Mouse (Mus musculus) neutrophil, adult 5-6 weeks (primary cell): ENCODE results near the gene Elmod3. TPM values are rescaled to one million over a fixed set of nuclear protein-coding genes. Genes with fewer than 3 reads are reported as not detected.

ENCODE experiments used
- ATAC-seq: fragments of 151-379, 151-347 bp; 2 replicates; pipeline ENCODE4 v1.8.0; 2017; ENCODE audit warnings: mild to moderate bottlenecking, moderate TSS enrichment; ENCODE audit not compliant: insufficient number of reproducible peaks, poor library complexity, low FRiP score, severe bottlenecking; ENCODE audit errors: extremely low read depth
- total RNA-seq: library from RNA; stranded (forward); fragments of 200-1000 nt; gene quantifications from 2 replicates; pipeline ENCODE4 v1.2.3, GENCODE M21; 2017

Gene Elmod3
- total RNA-seq = 8.7 and 10.5 TPM in 2 replicates

DNA sequence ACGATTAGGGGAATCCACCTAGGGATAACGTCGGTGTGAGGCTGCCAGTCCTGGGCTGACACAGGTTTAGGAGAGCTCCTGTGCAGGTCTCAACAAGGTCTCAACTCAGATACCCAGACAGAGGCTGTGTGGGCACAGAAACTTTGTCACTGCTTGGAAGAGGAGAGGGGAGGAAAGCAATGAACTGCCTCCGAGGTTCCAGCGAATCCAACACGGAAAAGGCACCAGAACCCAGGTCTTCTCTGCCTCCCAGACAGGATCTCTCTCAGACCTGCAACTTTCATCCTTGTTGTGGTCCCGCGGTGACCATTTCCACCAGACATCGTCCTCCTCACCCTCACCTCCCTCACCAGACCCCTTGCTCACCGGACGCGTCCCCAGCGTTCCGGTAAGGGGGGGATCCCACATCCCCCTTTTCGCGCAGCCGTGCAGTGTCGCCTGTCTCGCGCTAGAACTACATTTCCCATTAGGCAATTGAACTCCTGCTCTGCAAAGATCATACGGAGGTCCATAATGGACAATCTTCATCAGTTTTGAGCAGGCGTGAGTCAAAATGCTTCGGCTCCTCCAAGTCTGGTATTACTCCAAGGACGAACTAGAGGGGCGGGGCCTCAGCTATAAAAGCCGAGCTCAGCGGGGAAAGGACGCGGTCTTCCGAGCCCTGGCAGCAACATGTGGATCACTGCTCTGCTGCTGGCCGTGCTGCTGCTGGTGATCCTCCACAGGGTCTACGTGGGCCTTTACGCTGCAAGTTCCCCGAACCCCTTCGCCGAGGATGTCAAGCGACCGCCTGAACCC is at the start of gene Elmod3, which contains the start of gene Retsat:
Gene Elmod3, minus strand, starts transcription at position 458 of the 798 bp plus-strand sequence.
Gene Retsat, plus strand, starts transcription at position 520 of the 798 bp plus-strand sequence.
- ATAC-seq = peak; percentile 66

DNA sequence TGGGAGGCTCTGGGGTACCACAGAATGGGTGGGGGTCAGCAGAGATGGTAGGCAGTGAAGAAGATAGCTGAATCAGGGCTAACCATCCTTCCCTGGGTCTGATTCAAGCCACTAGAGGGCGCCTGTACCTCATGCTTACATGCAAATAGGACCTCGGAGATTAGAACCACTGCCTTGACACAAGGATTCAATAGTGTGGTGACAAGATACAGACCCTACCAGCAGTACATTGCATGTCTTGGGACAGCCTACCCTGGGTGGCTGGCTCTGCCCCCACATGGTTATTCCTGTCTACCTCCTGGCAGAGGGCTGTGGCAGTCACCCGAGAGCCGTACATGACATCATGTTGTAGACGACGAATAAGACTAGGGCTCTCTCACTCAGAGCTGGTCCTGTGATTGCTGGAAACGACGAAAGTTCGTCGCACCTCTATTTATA is 49.2 kb upstream of the Elmod3 start:
- peak; percentile 30; the same call in 1 of the 2 replicates for ATAC-seq

DNA sequence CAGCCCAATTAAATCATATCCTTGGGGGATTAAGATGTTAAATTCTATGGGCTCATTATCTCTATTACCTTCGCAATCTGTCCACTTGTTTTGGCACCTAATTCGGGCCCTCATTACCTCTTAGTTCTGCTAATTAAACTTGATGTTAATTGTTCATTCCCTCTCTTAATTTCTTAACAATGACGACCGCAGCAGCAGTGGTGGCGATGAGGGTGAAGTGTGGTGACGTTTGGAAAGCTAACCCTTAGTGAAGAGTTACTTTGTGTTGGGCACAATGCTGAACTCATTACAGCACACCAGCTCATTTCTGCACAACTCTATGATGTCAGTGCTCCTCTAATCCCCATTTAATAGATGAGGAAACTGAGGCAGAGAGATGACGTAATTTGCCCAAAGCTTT is 47.2 kb upstream of the Elmod3 start:
- no peak for ATAC-seq

DNA sequence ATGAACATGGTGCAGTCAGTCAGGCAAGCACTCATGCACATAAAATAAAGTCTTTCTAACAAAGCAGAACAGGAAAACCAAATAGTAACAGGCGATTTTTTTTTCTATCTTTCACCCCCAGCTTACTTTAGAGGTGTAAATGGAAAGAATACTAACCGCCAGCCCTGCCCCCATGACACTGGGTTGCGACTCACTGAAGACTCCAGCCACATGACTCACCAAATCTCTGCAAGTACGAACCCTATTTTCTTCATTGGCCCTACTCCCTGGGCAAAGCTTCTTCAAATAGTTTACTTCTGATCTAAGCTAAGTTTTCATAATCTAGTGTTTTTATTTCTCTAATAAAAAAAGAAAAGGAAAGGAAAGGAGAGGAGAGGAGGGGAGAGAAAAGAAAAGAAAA is 46.4 kb upstream of the Elmod3 start:
- no peak for ATAC-seq

DNA sequence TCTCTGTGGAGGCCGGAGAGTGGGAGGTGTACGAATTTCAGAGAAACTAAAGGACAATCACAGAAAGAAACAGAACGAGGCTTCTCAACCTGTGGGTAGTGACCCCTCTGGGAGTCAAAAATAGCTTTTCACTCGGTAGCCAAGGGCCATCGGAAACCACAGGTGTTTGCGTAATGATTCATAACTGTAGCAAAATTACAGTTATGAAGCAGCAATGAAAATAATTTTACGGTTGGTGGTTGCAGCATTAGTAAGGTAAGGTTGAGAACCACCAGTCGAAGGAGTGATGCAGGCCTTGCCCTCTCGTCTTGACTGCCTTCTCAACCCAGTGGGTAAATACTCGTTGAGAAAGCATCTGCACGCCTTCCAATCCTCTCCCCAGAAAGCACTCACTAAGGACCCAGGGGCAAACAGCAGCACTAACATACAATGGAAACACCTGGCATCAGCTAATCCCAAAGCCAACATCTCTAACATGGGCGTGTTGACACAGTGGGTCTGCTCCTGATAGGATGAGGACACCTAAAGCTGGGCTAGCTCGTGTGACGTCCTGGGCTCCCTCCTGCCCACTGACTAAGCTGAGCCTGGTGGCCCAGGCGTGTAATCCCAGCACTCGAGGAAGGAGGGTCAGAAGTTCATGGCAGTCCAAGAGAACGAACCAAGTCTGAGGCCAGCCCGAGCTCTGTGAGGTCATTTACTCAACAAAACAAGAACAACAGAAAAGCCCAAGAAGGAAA is 43.2 kb upstream of the Elmod3 start:
- ATAC-seq = no peak

DNA sequence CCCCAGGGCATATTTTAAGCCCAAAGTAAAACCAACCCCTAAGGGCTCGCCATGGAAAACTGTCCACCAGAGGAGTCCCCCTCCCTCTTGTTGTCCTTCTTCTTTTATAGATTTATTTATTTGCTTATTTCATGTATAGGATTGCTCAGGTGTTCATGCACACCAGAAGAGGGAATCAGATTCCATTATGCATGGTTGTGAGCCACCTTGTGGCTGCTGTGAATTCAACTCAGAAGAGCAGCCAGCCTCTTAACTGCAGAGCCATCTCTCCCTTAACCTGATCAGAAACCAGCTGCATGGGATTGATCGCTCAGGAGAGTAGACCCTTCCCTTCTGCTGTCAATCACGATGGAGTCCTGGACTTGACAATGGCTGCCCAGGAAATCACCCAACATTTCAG is 38.7 kb upstream of the Elmod3 start:
- no peak for ATAC-seq

DNA sequence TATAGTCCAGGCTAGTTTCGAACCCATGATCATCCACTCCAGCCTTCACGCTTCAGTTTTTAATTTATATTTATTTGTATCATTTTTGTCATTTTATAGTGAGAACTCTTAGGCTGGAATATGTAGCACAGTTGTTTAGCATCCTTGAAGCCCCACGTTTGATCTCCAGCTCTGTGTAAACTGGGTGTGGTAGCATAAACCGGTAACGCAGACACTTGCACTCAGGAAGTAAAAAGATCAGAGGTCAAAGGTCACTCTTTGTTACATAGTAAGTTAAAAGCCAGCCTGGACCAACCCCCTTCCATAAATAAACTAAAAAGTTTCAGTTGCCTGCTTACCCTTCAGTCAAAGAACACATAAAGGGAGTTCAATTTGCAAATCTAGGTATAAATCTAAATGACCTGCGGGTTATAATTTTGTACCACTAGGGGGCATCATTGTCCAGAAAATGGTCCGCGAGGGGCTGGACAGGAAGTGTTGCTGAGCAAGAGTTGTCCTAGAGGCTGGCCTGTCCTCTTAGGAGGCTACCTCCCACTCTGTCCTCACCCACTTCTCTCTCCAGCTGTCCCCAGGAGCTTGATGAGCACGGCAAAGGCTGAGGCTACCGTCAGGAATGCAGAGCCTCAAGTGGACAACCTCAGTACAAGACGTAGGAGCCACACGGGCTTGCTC is 37.7 kb upstream of the Elmod3 start:
- peak; percentile 68 for ATAC-seq

DNA sequence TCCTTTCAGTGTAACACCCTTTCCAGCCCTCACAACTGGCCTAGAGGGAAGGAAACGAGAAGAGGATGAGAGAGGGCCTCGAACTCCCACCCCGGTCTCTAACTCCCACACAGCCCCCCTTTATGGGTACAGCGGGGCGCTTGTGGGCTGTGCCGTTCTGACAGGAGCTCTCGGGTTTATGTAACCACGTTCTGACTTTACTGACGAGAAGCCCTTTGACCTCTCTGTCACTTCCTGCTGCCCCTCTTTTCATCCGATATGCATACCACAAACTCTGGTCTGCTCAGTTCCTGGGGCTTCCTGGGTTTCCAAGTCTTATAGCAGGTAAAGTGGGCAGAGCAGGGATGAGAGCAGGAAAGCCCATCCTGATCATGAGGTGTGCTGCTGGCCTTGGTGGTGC is 36.1 kb upstream of the Elmod3 start:
- ATAC-seq = no peak

DNA sequence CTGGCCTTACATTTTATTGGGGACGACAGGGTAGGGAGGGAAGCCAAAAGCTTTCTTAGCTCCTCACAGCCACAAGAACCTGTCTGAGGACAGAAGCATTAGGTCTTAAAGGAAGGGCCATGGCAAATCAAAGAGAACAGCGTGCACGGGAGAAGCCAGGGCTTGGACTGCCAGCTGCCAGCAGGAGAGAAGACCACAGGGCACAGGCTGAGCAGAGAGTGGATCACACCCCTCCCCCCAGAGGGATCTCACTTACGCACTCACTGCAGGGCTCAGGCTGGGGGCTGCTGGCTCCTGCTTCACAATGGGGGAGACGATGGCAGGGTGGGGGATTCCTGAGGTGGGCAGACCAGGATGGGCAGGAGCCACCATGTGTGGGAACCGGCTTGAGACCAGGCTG is 33.5 kb upstream of the Elmod3 start:
- no peak for ATAC-seq

DNA sequence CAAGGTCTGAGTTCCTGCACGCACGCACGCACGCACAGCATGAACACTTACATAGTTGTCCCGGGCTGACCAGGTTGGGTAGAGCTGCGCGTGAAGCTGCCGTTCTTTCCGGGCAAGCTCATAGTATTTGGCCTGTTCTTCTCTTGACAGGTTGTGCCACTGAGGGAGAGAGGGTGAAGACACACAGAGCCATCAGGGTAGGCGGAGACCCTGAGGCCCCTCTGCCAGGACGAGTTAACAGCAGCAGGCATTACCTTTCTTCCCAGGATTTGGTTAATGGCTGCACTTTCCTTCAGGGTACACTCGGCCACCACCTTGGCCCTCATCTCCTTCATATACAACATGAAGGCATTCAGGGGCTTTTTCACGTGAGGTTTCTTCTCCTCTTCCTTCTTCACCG is 32.7 kb upstream of the Elmod3 start:
- ATAC-seq = no peak

DNA sequence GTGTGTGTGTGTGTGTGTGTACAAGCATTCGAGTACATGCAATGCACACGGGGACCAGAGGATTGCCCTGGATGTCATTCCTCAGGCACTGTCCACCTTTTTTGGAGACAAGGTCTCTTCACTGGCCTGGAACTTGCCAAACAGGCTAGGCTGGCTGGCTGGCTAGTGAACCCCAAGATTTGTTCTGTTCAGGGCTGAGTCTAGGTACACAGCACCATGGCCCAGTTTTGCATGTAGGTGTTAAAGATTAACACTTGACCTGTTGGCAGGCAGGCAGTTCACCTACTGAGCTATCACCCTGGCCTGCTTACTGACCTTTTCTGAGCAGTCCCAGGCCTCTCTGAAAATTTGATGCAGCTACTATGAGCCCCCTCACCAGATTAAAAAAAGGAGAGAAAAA is 32.2 kb upstream of the Elmod3 start:
- no peak for ATAC-seq

DNA sequence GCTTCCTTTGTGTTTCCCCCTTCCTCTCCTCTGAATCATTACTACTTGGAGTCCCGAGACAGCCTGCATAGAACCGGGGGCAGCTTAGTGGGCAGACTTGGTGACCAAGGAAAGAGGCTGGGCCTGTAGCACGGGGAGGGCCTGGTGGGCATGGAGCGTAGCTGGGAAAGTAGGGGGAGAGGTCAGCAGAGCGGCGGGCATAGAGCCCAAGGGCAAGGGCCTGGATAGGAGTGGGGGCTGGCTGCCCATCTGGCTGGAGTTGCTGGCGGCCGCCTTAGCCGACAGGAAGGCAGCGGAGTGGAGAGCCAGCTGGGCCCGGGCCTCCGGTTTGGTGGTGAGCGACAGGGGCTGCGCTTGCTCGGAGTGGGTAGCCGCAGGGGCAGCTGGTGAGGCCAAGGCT is 29.1 kb upstream of the Elmod3 start:
- ATAC-seq = no peak

DNA sequence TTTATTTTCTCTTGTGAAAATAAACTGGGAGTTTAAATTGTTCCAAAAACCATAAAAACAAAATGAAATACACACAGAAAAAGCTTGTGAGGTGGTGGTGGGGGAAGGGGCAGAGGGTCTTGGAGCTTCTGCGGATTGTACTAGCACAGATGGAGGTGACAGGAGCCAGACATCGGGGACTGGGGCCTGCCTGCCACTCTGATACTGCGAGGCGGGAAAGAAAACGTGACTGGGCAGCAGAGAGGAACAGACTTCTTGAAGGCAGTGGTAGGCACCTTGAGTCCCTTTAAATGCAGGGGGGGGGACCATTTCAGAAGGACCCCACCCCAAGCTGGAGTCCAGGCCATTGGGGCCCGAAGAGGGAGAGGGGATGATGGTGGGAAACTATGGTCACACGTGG is 28.2 kb upstream of the Elmod3 start:
- ATAC-seq = no peak

DNA sequence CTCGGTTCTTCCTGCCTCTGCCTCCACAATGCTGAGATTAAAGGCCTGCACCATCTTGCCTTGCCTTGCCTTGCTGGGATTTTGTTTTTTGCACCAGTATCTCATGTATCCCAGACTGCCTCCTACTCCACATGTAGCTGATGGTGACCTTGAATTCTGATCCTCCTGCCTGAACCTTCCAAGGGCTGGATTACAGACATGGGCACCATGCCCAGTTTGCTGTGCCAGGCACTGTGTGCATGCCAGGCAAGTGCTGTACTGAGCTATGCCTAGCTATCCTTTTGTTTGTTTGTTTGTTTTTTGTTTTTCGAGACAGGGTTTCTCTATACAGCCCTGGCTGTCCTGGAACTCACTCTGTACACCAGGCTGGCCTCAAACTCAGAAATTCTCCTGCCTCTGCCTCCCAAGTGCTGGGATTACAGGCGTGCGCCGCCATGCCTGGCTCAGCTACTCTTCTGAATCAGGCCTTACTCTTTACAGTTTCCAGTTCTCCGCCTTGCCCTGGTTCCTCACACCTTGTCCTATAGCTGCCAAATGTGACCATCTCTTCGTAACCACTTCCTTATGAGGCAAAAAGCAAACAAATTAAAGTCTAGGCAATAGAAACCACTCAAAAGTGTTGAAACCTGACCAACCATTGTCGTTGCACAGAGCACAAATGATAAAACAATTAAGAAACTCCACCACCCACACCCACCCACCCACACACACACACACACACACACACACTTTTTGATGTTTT is 25.6 kb upstream of the Elmod3 start:
- ATAC-seq = no peak

DNA sequence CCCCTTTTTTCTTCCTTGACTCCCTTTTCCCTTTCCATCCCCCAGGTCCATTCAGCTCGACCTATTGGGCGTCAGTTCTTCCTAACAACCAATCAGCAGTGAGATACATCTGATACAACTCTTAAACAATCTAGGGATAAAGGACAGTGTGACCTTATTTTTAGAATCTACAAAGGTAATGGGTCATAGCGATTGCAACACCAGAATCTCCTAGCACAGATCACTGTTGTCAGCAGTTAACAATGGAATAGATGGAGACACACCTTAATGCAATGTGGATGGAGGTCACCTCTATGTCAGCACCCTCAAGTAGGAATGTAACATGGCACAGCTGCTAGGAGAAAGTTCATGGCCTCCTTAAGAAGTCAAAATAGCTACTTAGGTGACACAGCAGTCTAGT is 24.7 kb upstream of the Elmod3 start:
- ATAC-seq = no peak

DNA sequence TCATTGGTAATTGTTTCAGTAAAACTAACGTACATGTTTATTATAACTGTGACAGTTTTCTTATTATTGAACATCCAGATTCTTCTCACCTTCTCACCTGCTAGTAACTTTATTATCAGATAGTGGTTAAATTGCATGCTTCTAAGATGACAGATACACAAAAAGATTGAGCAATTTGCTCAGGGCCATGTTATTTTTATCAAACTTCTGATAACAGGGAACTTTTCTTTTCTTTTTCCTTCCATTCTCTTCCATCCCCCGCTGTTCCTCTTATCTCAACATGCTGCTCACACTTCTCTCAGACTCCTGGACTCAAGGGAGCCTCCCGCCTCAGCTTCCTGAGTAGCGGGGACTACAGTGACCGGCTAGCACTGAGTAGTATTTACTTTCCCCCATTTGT is 22.7 kb upstream of the Elmod3 start:
- ATAC-seq = no peak

DNA sequence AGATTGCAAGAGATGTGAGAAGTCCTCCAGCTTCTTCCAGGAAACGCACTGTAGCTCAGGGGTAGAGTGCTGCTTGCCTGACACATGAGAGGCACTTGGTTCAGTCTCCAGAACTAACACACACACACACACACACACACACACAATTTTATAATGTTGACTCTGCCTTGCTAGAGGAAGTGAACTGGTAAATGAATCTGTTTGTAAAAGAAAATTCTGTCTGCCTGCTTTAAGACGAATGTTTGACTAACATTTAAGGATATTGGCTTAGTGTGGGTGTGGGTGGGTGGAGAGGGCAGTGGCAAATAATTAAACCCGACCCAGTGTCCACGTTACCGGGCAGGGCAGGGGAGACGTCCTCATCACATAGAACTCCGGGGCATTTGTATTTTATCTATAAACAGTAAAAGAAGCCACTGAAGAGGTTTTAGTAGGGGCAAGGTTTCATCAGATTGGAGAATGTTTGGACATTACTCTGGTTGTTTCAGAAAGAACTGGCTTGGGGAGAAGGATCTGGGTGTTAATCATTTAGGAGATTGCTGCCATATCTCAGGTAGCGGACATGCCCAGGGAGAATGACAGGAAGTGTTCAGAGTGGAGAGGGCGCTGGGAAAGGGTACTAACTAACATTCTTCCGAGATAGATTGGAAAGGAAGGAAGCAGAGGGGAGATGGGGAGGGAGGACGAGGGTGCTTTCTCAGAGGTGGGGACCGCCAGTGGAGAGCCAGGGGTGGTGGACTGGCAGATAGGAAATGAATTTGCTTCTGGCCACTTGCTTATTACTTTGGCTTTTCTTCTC is 21.7 kb upstream of the Elmod3 start:
- ATAC-seq = no peak

DNA sequence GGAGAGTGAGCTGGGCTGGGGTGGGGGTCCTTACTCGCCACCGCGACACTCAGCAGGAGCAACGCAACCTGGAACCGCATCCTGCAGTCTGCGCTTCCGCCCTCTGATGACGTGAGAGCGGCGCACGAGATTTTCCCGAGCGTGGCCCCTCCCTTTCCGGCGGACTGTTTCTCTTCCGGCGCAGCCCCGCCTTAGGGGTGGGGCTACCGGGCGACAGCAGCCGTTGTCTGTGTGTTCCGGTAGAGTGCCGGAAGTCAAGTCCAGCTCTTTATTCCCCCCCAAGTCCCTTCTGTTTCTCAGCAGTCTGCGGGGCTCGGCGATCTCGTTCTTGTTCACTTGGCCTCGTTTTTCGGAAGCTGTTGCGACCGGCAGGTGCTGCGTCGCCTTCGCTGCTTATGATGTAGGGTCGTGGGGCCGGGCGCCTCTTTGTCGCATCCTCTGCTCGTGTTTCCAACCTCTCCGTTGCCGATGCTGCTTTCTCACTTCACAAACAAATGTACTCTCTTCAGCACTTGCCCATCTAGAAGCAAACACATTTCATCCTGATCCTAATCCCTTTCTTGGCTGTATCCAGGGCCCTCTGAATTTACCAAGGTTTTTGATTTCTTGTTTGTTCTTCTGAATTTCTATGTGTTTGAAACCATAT is 18.6 kb upstream of the Elmod3 start, which contains the start of gene Tgoln1:
Gene Tgoln1, minus strand, starts transcription at position 358 of the 646 bp plus-strand sequence.
- ATAC-seq = peak; percentile 98
